Mouse (Mus musculus): ENCODE measurements around the gene Znrf1.

The Znrf1 gene

GRCm38 (mm10) chr8:111568029-111568428 is 32.1 kb downstream of the Znrf1 start:
- DNase-seq (ENCODE audit: low read depth, low spot score) = no peak

GRCm38 (mm10) chr8:111569926-111570325 is 34.0 kb downstream of the Znrf1 start:
- peak; percentile 47 for DNase-seq (ENCODE audit: low read depth, low spot score)

GRCm38 (mm10) chr8:111570432-111570831 is 34.5 kb downstream of the Znrf1 start:
- DNase-seq (ENCODE audit: low read depth, low spot score) = no peak

GRCm38 (mm10) chr8:111571661-111572060 is 35.8 kb downstream of the Znrf1 start:
- DNase-seq (ENCODE audit: low read depth, low spot score) = no peak

GRCm38 (mm10) chr8:111572431-111572830 is 36.5 kb downstream of the Znrf1 start:
- DNase-seq (ENCODE audit: low read depth, low spot score) = no peak

GRCm38 (mm10) chr8:111573583-111573982 is 37.7 kb downstream of the Znrf1 start:
- DNase-seq (ENCODE audit: low read depth, low spot score) = no peak

GRCm38 (mm10) chr8:111574016-111574415 is 38.1 kb downstream of the Znrf1 start:
- no peak for DNase-seq (ENCODE audit: low read depth, low spot score)

- DNase-seq (ENCODE audit: low read depth, low spot score) = no peak
Observed at GRCm38 (mm10) chr8:111575492-111575891, 39.6 kb downstream of the Znrf1 start.

- no peak for DNase-seq (ENCODE audit: low read depth, low spot score)
Observed at GRCm38 (mm10) chr8:111576501-111576900, 40.6 kb downstream of the Znrf1 start.

GRCm38 (mm10) chr8:111577880-111578533 is 42.1 kb downstream of the Znrf1 start:
- DNase-seq (ENCODE audit: low read depth, low spot score) = no peak

- no peak for DNase-seq (ENCODE audit: low read depth, low spot score)
Observed at GRCm38 (mm10) chr8:111579318-111579717, 43.4 kb downstream of the Znrf1 start.

- DNase-seq (ENCODE audit: low read depth, low spot score) = no peak
Observed at GRCm38 (mm10) chr8:111580306-111580705, 44.4 kb downstream of the Znrf1 start.

- DNase-seq (ENCODE audit: low read depth, low spot score) = no peak
Observed at GRCm38 (mm10) chr8:111582386-111582785, 46.5 kb downstream of the Znrf1 start.

- DNase-seq (ENCODE audit: low read depth, low spot score) = peak; percentile 48
Observed at GRCm38 (mm10) chr8:111584946-111585345, 49.0 kb downstream of the Znrf1 start.

GRCm38 (mm10) chr8:111587545-111588094 is 51.7 kb downstream of the Znrf1 start:
- DNase-seq (ENCODE audit: low read depth, low spot score) = no peak

- DNase-seq (ENCODE audit: low read depth, low spot score) = no peak
Observed at GRCm38 (mm10) chr8:111588336-111588735, 52.4 kb downstream of the Znrf1 start.

- DNase-seq (ENCODE audit: low read depth, low spot score) = no peak
Observed at GRCm38 (mm10) chr8:111590214-111590613, 54.3 kb downstream of the Znrf1 start.

GRCm38 (mm10) chr8:111591176-111591575 is 55.3 kb downstream of the Znrf1 start:
- DNase-seq (ENCODE audit: low read depth, low spot score) = no peak

GRCm38 (mm10) chr8:111592390-111592910 is 56.6 kb downstream of the Znrf1 start:
- no peak for DNase-seq (ENCODE audit: low read depth, low spot score)

- DNase-seq (ENCODE audit: low read depth, low spot score) = no peak
Observed at GRCm38 (mm10) chr8:111594044-111594840, 58.3 kb downstream of the Znrf1 start.

GRCm38 (mm10) chr8:111594951-111595350 is 59.1 kb downstream of the Znrf1 start:
- DNase-seq (ENCODE audit: low read depth, low spot score) = peak; percentile 28

- DNase-seq (ENCODE audit: low read depth, low spot score) = peak; percentile 39
Observed at GRCm38 (mm10) chr8:111595712-111596484, 60.0 kb downstream of the Znrf1 start.

Data from skeletal muscle tissue, adult 2 months (tissue).